Mouse (Mus musculus) embryonic facial prominence, embryonic 12.5 days (tissue): Measurements from ENCODE around the gene Arpp21. TPM values are rescaled to one million over a fixed set of nuclear protein-coding genes. Genes with fewer than 3 reads are reported as not detected.
A peak's percentile ranks its signal among the peaks of the same experiment; 100 is the strongest.
"Not testable (repeated sequence)": the region's sequence is repeated elsewhere in the genome, so short reads cannot be mapped to it uniquely, and the experiment has no call there.

Experiments used
- ATAC-seq: fragments of 200-750 bp; cut with Nextera tagmentation; 2 replicates; pipeline ENCODE4 v1.8.0; 2017; ENCODE audit not compliant: insufficient number of reproducible peaks, insufficient read depth, low FRiP score, low TSS enrichment
- H3K27ac ChIP-seq: fragments of 300-500 bp; sonication (generic); 2 replicates; pipeline ENCODE4 v1.5.1; 2016; ENCODE audit warnings: mild to moderate bottlenecking
- H3K27me3 ChIP-seq: fragments of 300-500 bp; sonication (generic); 2 replicates; pipeline ENCODE4 v1.6.1; 2016; ENCODE audit warnings: mild to moderate bottlenecking, moderate library complexity
- H3K36me3 ChIP-seq: fragments of 300-500 bp; sonication (generic); 2 replicates; pipeline ENCODE4 v1.6.1; 2016; ENCODE audit warnings: mild to moderate bottlenecking
- H3K4me1 ChIP-seq: fragments of 300-500 bp; sonication (generic); 2 replicates; pipeline ENCODE4 v1.6.1; 2016
- H3K4me2 ChIP-seq: fragments of 300-500 bp; sonication (generic); replicated peaks from 2 replicates; pipeline ENCODE4 v1.6.1; 2016; ENCODE audit warnings: mild to moderate bottlenecking, moderate library complexity
- H3K4me3 ChIP-seq: fragments of 300-500 bp; sonication (generic); 2 replicates; pipeline ENCODE4 v1.5.1; 2016; ENCODE audit warnings: mild to moderate bottlenecking
- H3K9ac ChIP-seq: fragments of 300-500 bp; sonication (generic); 2 replicates; pipeline ENCODE4 v1.6.1; 2016; ENCODE audit warnings: mild to moderate bottlenecking, moderate library complexity
- H3K9me3 ChIP-seq: fragments of 300-500 bp; sonication (generic); 2 replicates; pipeline ENCODE4 v1.6.1; 2016; ENCODE audit warnings: mild to moderate bottlenecking, moderate library complexity
- WGBS: fragments of 180-500 bp; shearing (Covaris S2); methylation state at CpG from one replicate; pipeline ENCODE4 v1.1.7; 2016; 5-methylcytosine and 5-hydroxymethylcytosine counted together
- microRNA-seq: library from miRNA; unstranded; fragments of <30 nt; microRNA quantifications from one replicate; pipeline ENCODE4, GENCODE M21; 2017
- polyA plus RNA-seq: library from polyadenylated mRNA; unstranded; fragments of >200 nt; fragmentation: Nextera tagmentation; extraction: Ambion mirVana; gene quantifications from 2 replicates; pipeline ENCODE4 v1.2.1, GENCODE M21; 2016

Arpp21 gene
- polyA plus RNA-seq, 1 experiment from 2014 or later = 9.8 TPM

GRCm38 (mm10) chr9:112037732-112038131, 198.0 kb downstream of the Arpp21 start:
- H3K9me3 ChIP-seq = no peaks in the 10 kb centered on the region
- H3K27me3 ChIP-seq = no peaks in the 10 kb centered on the region
- H3K27ac ChIP-seq = no peak overlapping the region
- H3K4me1 ChIP-seq = peaks cover 4% of the 10 kb centered on the region; the same call in 1 of the 2 replicates
- no peak overlapping the region for H3K4me2 ChIP-seq
- no peak overlapping the region for H3K4me3 ChIP-seq
- 0 out of 2 replicates have a peak, but pooled peaks have one; percentile 64 for ATAC-seq
- no peaks in the 10 kb centered on the region for H3K36me3 ChIP-seq
- no peak overlapping the region for H3K9ac ChIP-seq
- whole genome bisulfite sequencing = 47% methylated on average over 9 of the region's 9 CpGs

GRCm38 (mm10) chr9:112033840-112034239, 201.9 kb downstream of the Arpp21 start:
- not testable (repeated sequence) for H3K4me2 ChIP-seq, H3K9ac ChIP-seq, ATAC-seq, H3K4me3 ChIP-seq, H3K36me3 ChIP-seq, H3K9me3 ChIP-seq, H3K27ac ChIP-seq, H3K4me1 ChIP-seq, H3K27me3 ChIP-seq
- WGBS = 29% methylated on average over 3 of the region's 10 CpGs

- no peak overlapping the region for H3K4me2 ChIP-seq
- no peak overlapping the region for H3K9ac ChIP-seq
- no peak for ATAC-seq
- H3K27me3 ChIP-seq = no peaks in the 10 kb centered on the region
- no peaks in the 10 kb centered on the region for H3K4me1 ChIP-seq
- no peak overlapping the region for H3K27ac ChIP-seq
- H3K4me3 ChIP-seq = no peak overlapping the region
- WGBS = 81% methylated on average over 7 of the region's 7 CpGs
- no peaks in the 10 kb centered on the region for H3K9me3 ChIP-seq
- no peaks in the 10 kb centered on the region for H3K36me3 ChIP-seq
Measured at GRCm38 (mm10) chr9:112032169-112032568, 203.6 kb downstream of the Arpp21 start.

GRCm38 (mm10) chr9:112023562-112024015, 212.1 kb downstream of the Arpp21 start:
- Histone ChIP-seq H3K27me3 (no peaks in the 10 kb centered on the region), H3K4me2 (no peak overlapping the region), H3K4me3 (no peak overlapping the region), H3K9me3 (no peaks in the 10 kb centered on the region), H3K4me1 (no peaks in the 10 kb centered on the region), H3K27ac (no peak overlapping the region), H3K36me3 (no peaks in the 10 kb centered on the region), H3K9ac (no peak overlapping the region)
- 69% methylated on average over 8 of the region's 8 CpGs for WGBS
- ATAC-seq = no peak

- Histone ChIP-seq H3K4me2 (no peak overlapping the region), H3K36me3 (no peaks in the 10 kb centered on the region), H3K4me1 (no peaks in the 10 kb centered on the region), H3K27me3 (no peaks in the 10 kb centered on the region), H3K27ac (no peak overlapping the region), H3K4me3 (no peak overlapping the region), H3K9ac (no peak overlapping the region), H3K9me3 (no peaks in the 10 kb centered on the region)
- no peak for ATAC-seq
- 89% methylated on average over 5 of the region's 5 CpGs for WGBS
Measured at GRCm38 (mm10) chr9:112023111-112023510, 212.6 kb downstream of the Arpp21 start.

Small RNA genes lying within 50 kb of the gene (microRNA-seq; reads per million reads assigned to microRNA genes)
- 76.8 reads per million, percentile 48 among the genes with 10 or more reads in this experiment for gene Mir128-2
